Mouse (Mus musculus) intestine, postnatal 0 days (tissue): ENCODE measurements around the gene Fcer1g. TPM values are rescaled to one million over a fixed set of nuclear protein-coding genes. Genes with fewer than 3 reads are reported as not detected.

Experiments
- ATAC-seq: fragments of 200-750 bp; cut with Nextera tagmentation; 2 replicates; pipeline ENCODE4 v1.8.0; 2017; ENCODE audit warnings: mild to moderate bottlenecking, moderate TSS enrichment, moderate library complexity
- H3K27ac ChIP-seq: fragments of 300-500 bp; sonication (generic); 2 replicates; pipeline ENCODE4 v1.5.1; 2014; ENCODE audit warnings: mild to moderate bottlenecking, low read depth, low read length, moderate library complexity
- H3K27me3 ChIP-seq: fragments of 300-500 bp; sonication (generic); replicated peaks from 2 replicates; pipeline ENCODE4 v1.6.1; 2014; ENCODE audit warnings: low read length, mixed read lengths; ENCODE audit not compliant: control insufficient read depth, insufficient read depth
- H3K36me3 ChIP-seq: fragments of 300-500 bp; sonication (generic); 2 replicates; pipeline ENCODE4 v1.6.1; 2014; ENCODE audit warnings: mild to moderate bottlenecking, moderate library complexity; ENCODE audit not compliant: control insufficient read depth, insufficient read depth
- H3K4me1 ChIP-seq: fragments of 300-500 bp; sonication (generic); replicated peaks from 2 replicates; pipeline ENCODE4 v1.6.1; 2014; ENCODE audit warnings: antibody characterized with exemption, low read length, mixed read lengths; ENCODE audit not compliant: control insufficient read depth, insufficient read depth
- H3K4me2 ChIP-seq: fragments of 300-500 bp; sonication (generic); replicated peaks from 2 replicates; pipeline ENCODE4 v1.6.1; 2014; ENCODE audit warnings: low read depth, mild to moderate bottlenecking, moderate library complexity
- H3K4me3 ChIP-seq: fragments of 300-500 bp; sonication (generic); 2 replicates; pipeline ENCODE4 v1.5.1; 2014; ENCODE audit warnings: low read depth, low read length
- H3K9ac ChIP-seq: fragments of 300-500 bp; sonication (generic); 2 replicates; pipeline ENCODE4 v1.6.1; 2014; ENCODE audit warnings: mild to moderate bottlenecking, low read depth, low read length
- H3K9me3 ChIP-seq: fragments of 300-500 bp; sonication (generic); 2 replicates; pipeline ENCODE4 v1.6.1; 2016; ENCODE audit warnings: mixed run types; ENCODE audit not compliant: control insufficient read depth
- CTCF ChIP-seq: sonication (generic); IDR thresholded peaks from 2 replicates; pipeline ENCODE4 v1.5.1; 2016; ENCODE audit warnings: low read depth, mild to moderate bottlenecking, control low read depth, antibody characterized with exemption, moderate library complexity
- WGBS: fragments of 180-500 bp; shearing (Covaris S2); extraction: QIAGEN DNeasy Blood & Tissue Kit; methylation state at CpG from one replicate; pipeline ENCODE4 v1.1.7; 2014; 5-methylcytosine and 5-hydroxymethylcytosine counted together
- polyA plus RNA-seq: library from polyadenylated mRNA; unstranded; fragments of >200 nt; fragmentation: Nextera tagmentation; extraction: Ambion mirVana; gene quantifications from 2 replicates; pipeline ENCODE4 v1.2.1, GENCODE M21; 2015

Fcer1g gene
- 47.7 and 54.0 TPM in 2 replicates for polyA plus RNA-seq

GRCm38 (mm10) chr1:171234126-171234525 is at the start of gene Fcer1g:
TSS of gene Fcer1g (minus strand) at chr1:171234365.
- no peaks in the 10 kb centered on the region for H3K9me3 ChIP-seq
- no peak within 1 kb of the TSS for H3K9ac ChIP-seq
- H3K36me3 ChIP-seq, result peaks cover 57% of the 10 kb centered on the region
- ATAC-seq, result no peak
- peak within 1 kb of the TSS; percentile 23; the same call in 1 of the 2 replicates for H3K27ac ChIP-seq
- no peaks in the 10 kb centered on the region for H3K27me3 ChIP-seq
- H3K4me1 ChIP-seq, result no peaks in the 10 kb centered on the region
- no peak within 1 kb of the TSS for H3K4me2 ChIP-seq
- WGBS, result 90% methylated on average over 14 of the region's 14 CpGs
- TF ChIP-seq CTCF, result no peak
- H3K4me3 ChIP-seq, result no peak within 1 kb of the TSS; the same call in 1 of the 2 replicates

GRCm38 (mm10) chr1:171283188-171284160 is 49.3 kb upstream of the Fcer1g start:
- no peak for ATAC-seq
- WGBS, result 93% methylated on average over 18 of the region's 18 CpGs
- H3K27me3 ChIP-seq, result no peaks in the 10 kb centered on the region
- H3K9me3 ChIP-seq, result no peaks in the 10 kb centered on the region
- H3K36me3 ChIP-seq, result peaks cover 41% of the 10 kb centered on the region; the same call in 1 of the 2 replicates
- H3K9ac ChIP-seq, result no peak overlapping the region
- no peak overlapping the region for H3K4me3 ChIP-seq
- no peak overlapping the region for H3K27ac ChIP-seq
- no peak overlapping the region for H3K4me2 ChIP-seq
- no peaks in the 10 kb centered on the region; the same call in 1 of the 2 replicates for H3K4me1 ChIP-seq
- no peak for TF ChIP-seq CTCF

- peaks cover 52% of the 10 kb centered on the region for H3K36me3 ChIP-seq
- no peaks in the 10 kb centered on the region for H3K9me3 ChIP-seq
- no peak overlapping the region for H3K9ac ChIP-seq
- no peak overlapping the region for H3K27ac ChIP-seq
- WGBS, result 76% methylated on average over 18 of the region's 18 CpGs
- no peaks in the 10 kb centered on the region for H3K27me3 ChIP-seq
- H3K4me2 ChIP-seq, result peak overlapping the region; percentile 87; the same call in 1 of the 2 replicates
- TF ChIP-seq CTCF, result no peak
- peak overlapping the region; percentile 60; the same call in 1 of the 2 replicates for H3K4me3 ChIP-seq
- no peak for ATAC-seq
- no peaks in the 10 kb centered on the region; the same call in 1 of the 2 replicates for H3K4me1 ChIP-seq
Observed at GRCm38 (mm10) chr1:171282086-171282805, 48.1 kb upstream of the Fcer1g start.

- peak; percentile 61 for ATAC-seq
- no peaks in the 10 kb centered on the region for H3K4me1 ChIP-seq
- H3K4me3 ChIP-seq, result peak overlapping the region; percentile 60
- peak overlapping the region; percentile 69 for H3K9ac ChIP-seq
- 0% methylated on average over 10 of the region's 10 CpGs for WGBS
- H3K9me3 ChIP-seq, result no peaks in the 10 kb centered on the region
- TF ChIP-seq CTCF, result peak; percentile 84
- peak overlapping the region; percentile 89 for H3K27ac ChIP-seq
- peaks cover 59% of the 10 kb centered on the region for H3K36me3 ChIP-seq
- H3K27me3 ChIP-seq, result no peaks in the 10 kb centered on the region
- peak overlapping the region; percentile 87 for H3K4me2 ChIP-seq
Observed at GRCm38 (mm10) chr1:171281528-171281923, 47.4 kb upstream of the Fcer1g start.

GRCm38 (mm10) chr1:171280916-171281527 is 46.9 kb upstream of the Fcer1g start, which contains the start of gene Ppox:
TSS of gene Ppox (minus strand) at chr1:171281186.
- H3K9me3 ChIP-seq, result no peaks in the 10 kb centered on the region
- ATAC-seq, result peak; percentile 97
- TF ChIP-seq CTCF, result 0 out of 2 replicates have a peak, but pooled peaks have one; percentile 13
- peak within 1 kb of the TSS; percentile 69 for H3K9ac ChIP-seq
- WGBS, result under 1% methylated on average over 26 of the region's 26 CpGs
- peak within 1 kb of the TSS; percentile 89 for H3K27ac ChIP-seq
- H3K27me3 ChIP-seq, result no peaks in the 10 kb centered on the region
- H3K36me3 ChIP-seq, result peaks cover 59% of the 10 kb centered on the region
- H3K4me2 ChIP-seq, result peak within 1 kb of the TSS; percentile 87
- H3K4me3 ChIP-seq, result peak within 1 kb of the TSS; percentile 60
- H3K4me1 ChIP-seq, result no peaks in the 10 kb centered on the region
